Mouse (Mus musculus) gonadal fat pad, adult 2 months (tissue): ENCODE data around the gene Myh4. TPM values are rescaled to one million over a fixed set of nuclear protein-coding genes. Genes with fewer than 3 reads are reported as not detected.

Experiments
- DNase-seq: peaks from one replicate; pipeline ENCODE4 v3.0.0-alpha.2; 2012; ENCODE audit warnings: low read depth
- polyA plus RNA-seq: library from polyadenylated mRNA; depleted of rRNA; stranded (reverse); fragments of >200 nt; gene quantifications from 2 replicates; pipeline ENCODE4 v1.2.3, GENCODE M21; 2012; rRNA removed

Gene Myh4
- polyA plus RNA-seq: 0.03 and 0.27 TPM in 2 replicates

DNA sequence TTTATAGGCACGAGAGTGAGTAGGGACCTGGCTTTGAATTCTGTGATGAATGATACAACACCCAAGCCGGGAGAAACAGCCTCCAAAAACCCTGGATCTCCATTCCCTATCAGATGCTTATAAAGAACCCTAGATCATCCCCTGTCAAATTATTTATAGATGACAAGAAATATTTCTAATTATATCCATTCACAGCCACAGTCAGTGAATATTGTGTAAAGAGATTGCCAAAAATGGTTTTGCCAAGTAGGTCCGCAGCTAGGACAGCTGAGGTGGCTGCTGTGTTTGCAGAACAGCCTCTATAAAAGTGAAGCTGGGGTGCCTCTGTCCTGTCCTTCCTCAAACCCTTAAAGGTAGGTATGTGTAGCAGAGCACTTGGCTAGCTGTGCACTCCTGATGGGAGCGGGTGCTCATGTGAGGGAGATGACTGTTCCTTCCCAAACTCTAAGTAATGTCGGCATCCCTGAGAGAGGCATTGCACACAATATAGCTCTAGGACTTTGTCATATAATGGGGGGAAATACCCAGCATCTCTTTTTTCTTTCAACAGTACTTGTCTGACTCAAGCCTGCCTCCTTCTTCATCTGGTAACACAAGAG is at the start of gene Myh4:
Gene Myh4, plus strand, starts transcription at position 549 of the 599 bp plus-strand sequence.
- no peak for DNase-seq

DNA sequence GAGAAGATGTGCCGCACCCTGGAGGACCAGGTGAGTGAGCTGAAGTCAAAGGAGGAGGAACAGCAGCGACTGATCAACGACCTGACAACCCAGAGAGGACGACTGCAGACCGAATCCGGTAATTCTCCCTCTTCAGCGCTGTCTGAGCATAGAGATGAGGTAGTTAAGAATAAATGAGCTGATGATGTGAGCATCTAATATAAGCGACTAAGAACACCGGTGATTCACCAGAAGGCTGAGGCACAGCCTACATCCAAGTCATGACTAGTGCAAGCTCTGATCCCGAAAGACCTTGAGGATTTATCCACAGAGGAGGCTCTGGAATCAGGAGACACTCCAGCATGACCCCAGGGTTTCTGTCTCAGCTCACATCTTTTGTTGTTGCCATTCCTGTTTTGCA is 47.5 kb upstream of the Myh4 start:
- DNase-seq: no peak

DNA sequence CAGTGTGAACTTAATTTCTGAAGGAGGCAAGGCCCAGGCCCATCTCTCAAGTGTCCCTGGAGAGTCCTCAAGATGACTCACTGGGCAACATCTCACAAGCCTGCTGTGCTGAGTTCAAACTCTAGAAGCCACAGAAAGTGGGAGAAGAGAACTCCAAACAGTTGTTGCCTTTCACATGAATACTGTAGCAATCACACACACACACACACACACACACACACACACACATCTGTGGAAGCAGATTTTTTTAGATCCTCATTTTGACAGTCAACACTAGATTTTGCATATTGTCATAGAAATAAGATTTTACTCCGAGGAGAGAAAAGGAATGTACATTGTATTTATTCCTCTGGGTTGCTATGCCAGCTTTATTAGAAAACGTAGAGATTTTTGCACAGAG is 47.0 kb upstream of the Myh4 start:
- DNase-seq: no peak

DNA sequence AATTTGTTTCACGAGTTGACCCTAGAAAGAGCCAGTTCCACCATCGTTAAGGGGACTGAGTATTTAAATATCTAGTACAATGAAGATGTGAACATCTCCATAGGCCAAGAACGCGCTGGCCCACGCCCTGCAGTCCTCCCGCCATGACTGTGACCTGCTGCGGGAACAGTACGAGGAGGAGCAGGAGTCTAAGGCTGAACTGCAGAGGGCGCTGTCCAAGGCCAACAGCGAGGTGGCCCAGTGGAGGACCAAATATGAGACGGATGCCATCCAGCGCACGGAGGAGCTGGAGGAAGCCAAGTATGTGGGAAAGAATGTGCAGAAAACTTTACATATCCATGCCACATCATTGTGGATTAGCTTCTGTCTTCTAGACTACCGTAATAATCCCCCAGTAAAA is 46.3 kb upstream of the Myh4 start:
- DNase-seq: no peak

DNA sequence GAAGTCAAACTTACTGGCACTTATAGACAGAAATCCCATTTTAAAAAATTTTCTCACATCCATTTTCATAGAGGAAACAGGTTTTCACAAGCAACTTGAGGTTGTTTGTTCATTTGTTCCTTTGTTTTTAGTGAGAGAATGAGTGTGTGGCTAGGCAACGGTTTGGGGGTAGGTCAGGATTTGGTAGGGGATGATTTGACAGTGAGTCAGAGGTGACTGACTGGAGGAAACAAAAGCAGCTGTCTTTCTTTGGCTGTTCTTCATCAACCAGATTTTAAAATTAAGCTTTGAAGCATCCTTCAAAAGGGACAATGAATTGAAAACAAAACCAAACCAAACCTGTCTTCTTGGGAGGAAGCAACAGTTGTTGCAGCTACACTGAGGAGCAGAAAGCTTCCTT is 38.5 kb upstream of the Myh4 start:
- DNase-seq: no peak

DNA sequence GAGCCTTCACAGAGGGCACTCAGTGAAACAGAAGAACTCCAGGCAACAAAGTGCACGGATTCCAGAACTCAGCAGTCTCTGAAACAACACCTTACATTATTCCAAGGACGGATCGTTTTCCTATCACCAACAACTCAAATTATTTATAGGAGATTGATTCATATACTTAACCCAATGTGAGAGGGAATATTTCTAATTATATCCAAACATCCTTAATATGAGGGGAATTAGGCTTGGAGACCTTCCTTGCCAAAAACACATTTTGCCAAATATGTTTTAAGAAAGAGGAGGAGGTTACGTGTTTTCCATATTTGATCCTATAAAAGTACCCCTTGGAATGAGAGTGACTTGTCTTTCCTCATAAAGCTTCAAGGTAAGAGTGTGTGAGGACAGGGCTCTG is 38.1 kb upstream of the Myh4 start, which contains the start of gene Myh1:
Gene Myh1, plus strand, starts transcription at position 301 of the 400 bp plus-strand sequence.
- no peak for DNase-seq

DNA sequence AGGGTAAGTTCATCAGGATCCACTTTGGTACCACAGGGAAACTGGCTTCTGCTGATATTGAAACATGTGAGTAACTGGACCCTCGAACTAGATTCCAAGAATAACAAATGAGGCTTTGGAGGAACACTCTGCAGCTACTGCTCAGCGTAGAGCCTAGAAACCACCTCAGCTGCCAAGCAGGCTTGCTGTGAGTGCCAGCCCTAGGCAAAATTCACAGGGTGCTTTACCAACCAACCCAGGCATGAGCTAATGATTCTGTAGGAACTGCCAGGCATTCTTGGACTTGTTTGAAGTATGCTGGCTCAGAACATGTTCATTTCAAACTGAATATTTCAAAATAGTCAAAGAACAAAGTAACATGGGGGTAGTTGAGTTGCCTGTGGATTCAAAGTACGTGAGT is 33.1 kb upstream of the Myh4 start:
- DNase-seq: no peak

DNA sequence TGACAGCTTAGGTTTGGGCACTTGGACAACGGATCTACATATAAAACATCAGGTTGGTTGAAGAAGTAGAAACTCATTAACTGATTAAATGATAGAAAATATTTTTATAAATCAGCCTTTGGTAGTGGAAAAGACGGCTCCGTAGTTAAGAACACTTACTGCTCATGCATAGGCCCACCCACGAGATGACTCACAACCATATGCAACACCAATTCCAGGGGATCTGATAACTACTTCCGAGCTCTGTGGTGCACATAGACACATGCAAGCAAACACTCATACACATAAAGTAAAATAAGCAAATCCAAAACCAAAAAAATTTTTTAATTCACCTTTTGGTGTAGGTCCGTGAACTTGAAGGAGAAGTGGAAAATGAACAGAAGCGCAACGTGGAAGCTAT is 16.0 kb upstream of the Myh4 start:
- no peak for DNase-seq

DNA sequence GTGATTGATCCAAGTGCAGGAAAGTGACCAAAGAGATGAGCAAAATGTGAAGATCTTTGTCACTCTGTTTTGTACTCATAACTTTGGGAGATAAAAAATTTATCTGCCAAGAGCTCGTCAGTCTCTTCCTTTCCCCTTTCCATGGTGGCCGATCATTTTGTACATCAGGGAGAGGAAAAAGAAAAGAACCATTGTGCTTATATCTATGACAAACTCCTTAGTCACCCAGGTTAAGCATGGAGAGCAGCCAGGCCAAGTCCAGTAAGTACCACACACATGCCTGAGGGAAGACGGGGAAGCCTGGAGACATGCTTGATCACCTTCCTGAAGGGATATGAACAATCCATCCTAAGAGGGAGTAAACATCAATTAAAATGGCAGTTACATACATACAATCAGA is 13.4 kb upstream of the Myh4 start:
- DNase-seq: no peak

DNA sequence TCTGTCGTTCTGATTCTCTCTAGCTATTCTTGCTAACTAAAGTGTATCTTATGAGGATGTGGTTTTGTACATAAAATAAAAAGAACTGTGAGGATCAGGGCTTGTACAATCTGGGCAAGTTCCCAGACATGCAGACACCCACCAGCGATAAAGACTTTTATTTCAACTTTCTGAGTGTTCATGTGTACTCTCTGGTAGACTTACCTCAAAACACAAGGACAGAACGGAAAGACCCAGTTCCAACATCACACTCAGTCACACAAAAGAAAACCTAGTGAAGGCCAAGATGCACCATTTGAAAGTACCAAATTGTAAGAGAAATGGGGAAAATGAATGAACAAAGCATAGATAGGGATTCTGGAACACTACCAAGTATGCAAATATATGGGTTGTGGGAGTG is 9.1 kb upstream of the Myh4 start:
- DNase-seq: no peak

DNA sequence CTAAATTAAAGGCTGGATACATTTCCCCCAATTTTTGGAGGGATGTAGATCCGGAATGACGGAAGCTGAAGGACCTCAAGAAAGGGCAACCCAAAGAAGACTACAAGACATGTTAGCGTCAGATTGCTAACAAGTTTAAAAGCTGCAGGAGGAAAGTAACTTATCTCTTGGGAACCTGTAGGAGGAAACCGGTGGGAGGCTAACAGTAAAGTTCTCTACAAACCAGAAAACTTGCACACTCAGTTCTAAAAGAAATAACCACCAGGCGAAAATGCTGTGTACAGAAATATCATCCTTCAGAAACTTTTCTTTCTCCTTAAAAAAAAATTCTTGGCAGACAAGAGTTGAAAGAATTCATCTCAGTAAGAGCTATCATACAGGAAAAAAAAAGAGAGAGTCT is 8.7 kb upstream of the Myh4 start:
- no peak for DNase-seq

DNA sequence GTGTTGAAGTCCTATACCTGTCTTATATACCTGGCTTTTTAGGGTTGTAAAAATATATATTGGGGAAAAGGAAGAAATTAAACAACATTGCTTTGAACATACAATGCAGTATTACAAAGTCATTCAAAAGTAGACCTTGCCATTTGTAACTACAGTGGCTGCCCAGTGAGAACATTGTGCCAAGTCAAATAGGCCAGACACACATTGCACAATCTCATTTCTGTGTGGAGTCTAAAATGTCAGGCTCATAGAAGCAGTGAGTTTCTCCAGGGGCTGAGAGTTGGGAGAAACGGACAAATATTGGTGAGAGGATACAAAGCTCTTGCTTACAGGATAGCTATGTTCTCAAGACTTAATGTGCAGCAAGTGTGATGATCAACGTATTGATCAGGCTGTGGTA is 7.9 kb upstream of the Myh4 start:
- no peak for DNase-seq

DNA sequence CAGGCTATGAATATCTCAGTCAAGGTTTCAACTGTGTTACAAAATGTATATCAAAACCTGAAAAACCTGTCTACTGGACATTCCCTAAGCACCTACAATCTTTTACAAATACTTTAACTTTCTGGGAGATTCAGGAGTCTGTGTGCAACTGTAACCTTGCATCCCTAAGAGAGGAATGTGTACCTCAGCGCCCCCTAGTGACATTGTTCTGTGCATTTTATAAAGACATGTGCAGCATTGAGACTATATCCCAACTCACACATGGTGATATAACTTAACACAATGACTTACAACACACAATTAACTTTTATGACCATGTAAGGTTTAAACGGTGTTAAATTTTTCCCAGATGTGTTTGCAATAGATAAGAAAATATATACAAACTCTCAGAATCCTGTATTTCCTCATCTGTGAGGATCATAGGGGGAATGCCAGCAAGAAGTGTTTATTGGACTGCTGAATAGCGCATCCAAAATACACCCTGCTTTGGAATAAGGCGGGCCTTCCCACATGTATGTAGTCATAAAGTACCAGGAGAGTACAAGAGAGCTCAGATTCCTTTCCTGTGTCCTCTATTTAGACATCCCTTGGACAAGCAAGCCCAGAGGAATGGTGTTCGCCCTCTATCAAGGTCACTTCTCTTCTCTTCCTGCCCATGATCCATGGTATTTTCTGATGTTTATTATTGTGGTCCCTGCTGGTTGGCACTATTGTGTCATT is 2.0 kb upstream of the Myh4 start:
- DNase-seq: no peak

DNA sequence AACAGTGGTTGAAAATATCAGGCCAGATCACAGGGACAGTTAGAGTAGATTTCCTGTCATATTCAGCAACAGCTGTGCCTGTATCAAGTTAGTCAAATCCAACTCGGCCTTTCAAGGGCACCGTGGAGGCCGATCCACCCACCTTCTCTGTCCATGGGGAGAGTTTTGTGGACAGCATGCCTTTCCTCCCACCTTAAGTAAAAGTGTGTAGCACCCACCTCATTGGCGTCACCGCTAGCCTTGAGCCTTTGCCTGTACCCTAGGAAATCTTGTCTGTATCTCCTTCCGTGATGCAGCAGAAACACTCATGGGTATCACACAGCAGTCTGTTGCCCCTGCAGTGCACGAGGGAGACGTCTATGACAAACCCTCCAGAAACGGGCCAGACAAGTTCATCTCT is 1.0 kb upstream of the Myh4 start:
- DNase-seq: no peak

DNA sequence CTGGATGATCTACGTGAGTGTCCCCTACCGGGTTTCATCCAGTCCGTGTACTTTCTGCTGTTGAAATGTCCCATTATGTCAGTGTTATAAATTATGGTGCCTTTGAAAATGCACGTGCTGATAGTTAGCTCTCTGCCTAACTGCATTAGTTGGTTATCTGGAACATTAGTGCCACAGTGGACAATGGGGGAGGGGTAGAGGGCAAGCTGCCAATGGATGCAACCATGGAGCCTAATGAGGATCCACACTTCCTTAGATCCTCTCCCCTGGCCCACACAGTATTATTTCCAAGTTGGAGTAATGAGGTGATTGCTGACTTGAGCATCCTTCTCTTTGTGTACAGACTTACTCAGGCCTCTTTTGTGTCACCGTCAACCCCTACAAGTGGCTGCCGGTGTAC is 3.2 kb downstream of the Myh4 start:
- no peak for DNase-seq

DNA sequence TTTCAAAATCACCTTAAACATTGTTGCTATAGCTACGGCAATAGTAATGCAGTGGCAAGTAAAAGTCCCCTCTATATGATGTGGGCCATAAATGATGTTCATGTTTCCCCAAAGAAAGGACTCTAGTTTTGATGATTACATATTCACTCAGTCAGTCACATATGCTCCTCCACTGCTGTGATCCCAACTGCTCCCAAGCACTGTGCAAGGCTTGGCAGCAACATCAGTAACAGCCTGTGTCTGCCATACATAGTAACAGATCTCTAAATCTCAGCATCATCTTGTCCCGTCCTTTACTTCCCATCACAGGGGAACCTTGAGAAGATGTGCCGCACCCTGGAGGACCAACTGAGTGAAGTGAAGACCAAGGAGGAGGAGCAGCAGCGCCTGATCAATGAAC is 15.9 kb downstream of the Myh4 start:
- no peak for DNase-seq

DNA sequence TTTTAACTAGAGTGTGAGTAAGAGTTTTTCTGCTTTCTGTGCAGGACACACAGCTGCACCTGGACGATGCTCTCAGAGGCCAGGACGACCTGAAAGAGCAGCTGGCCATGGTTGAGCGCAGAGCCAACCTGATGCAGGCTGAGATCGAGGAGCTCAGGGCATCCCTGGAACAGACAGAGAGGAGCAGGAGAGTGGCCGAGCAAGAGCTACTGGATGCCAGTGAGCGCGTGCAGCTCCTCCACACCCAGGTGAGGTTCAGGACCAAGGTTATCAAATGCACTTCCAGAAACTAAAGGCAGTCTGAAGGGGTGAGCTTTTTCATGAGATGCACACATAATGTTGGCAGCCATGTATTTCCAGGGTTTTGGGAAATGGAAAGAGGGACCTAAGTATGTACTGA is 19.2 kb downstream of the Myh4 start:
- DNase-seq: no peak

DNA sequence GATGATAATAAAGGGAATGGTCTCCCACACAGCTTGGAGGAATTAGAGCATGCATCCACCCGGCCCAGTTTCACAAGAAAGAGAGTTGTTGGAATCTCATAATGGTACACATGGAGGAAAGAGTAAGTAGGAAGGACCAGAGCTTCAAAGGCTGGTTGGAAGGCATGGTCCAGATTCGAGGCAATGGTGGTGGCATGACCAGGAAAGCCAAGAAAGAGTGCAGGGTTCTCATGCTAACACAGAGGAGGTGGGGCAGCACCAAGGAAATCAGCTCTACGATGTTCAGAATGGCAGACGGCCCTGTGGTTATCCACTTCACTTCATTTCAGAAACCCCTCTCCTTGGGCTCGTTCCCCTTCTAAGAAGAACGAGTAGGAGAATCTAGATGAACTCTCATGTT is 23.1 kb downstream of the Myh4 start:
- DNase-seq: no peak

DNA sequence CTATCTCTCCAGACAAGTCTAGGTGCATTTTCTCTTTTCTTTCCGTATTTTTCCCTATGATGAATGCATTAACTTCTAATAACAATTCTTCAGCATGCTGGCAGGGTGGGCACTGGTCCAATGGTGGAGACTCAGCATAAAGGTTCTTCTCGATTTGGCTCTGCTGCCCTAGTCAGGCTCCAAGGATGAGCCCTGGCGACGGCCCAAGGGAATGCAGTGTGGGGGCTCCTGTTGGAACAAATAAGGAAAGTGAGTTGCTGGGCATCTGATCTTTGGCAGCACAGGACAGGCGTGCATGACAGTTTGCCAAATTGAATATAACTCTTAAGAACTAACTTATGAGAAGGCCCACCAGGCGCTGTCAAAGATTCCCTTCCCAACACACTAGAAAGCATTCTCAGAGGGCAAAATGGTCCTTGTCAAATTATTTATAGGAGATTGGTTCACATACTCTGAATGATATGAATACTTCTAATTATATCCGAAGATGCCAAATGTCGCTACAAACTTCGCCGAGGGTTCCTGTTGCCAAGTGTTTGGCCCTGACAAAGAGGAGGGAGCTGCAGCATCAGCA is 38.9 kb downstream of the Myh4 start, which contains the start of gene Myh8:
Gene Myh8, plus strand, starts transcription at position 524 of the 574 bp plus-strand sequence.
- DNase-seq: no peak

DNA sequence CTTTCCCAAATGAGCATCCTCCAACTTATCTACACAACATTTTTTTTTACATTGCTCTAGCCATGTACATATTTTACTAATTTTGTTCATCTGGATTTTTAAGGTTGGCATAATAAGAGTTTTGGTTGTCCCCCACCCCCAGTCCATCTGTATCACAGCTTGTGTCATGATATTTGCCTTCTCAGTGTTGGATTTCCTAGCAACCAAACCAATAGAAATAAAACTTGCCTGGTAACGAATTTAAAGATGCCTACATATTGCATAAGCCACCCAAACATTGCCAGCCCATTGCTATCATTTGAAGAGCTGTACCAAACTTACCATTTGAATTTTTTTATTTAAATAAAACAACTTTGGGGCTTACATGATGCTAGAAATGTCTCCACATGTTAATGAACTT is 55.6 kb downstream of the Myh4 start:
- DNase-seq: no peak
